Mouse (Mus musculus): ENCODE data around the gene Tmem174.

- TF ChIP-seq CTCF (IDR thresholded peaks at IDR 0.05; ENCODE audit: extremely low read depth, insufficient read depth, low read length) (0 out of 2 replicates have a peak, but pooled peaks have one; percentile 15), POLR2A (IDR thresholded peaks at IDR 0.05; ENCODE audit: extremely low read depth, insufficient read depth, low read length) (no peak)
Measured at GRCm38 (mm10) chr13:98633641-98634484, 3.3 kb downstream of the Tmem174 start.

Measured in cortical plate, adult 2 months (tissue).